Mouse (Mus musculus): Measurements from ENCODE around the gene Thnsl2. TPM values are rescaled to one million over a fixed set of nuclear protein-coding genes. Genes with fewer than 3 reads are reported as not detected.

Thnsl2 gene
- polyA plus RNA-seq, 1 experiment from 2014 or later = 7.3 TPM

- DNase-seq (no peak), ATAC-seq (ENCODE audit: low read depth) (no peak)
- Histone ChIP-seq H3K4me3 (replicated peaks) (no peak overlapping the region), H3K27ac (no peak overlapping the region), H3K36me3 (no peaks in the 10 kb centered on the region), H3K9me3 (replicated peaks) (no peaks in the 10 kb centered on the region), H3K4me2 (no peak overlapping the region), H3K27me3 (no peaks in the 10 kb centered on the region), H3K4me1 (replicated peaks) (no peaks in the 10 kb centered on the region), H3K9ac (no peak overlapping the region)
- 64% methylated on average over 4 of the region's 4 CpGs for WGBS (ENCODE audit: insufficient replicate concordance)
These were observed 54.5 kb downstream of the Thnsl2 start for GRCm38 (mm10) chr6:71089735-71090134.

- Histone ChIP-seq H3K27ac (no peak overlapping the region), H3K9ac (no peak overlapping the region), H3K27me3 (no peaks in the 10 kb centered on the region), H3K36me3 (no peaks in the 10 kb centered on the region), H3K9me3 (replicated peaks) (no peaks in the 10 kb centered on the region), H3K4me1 (replicated peaks) (no peaks in the 10 kb centered on the region), H3K4me2 (no peak overlapping the region), H3K4me3 (replicated peaks) (no peak overlapping the region)
- DNase-seq = no peak
- ATAC-seq (ENCODE audit: low read depth) = no peak
- WGBS (ENCODE audit: insufficient replicate concordance) = 40% methylated on average over 4 of the region's 4 CpGs
These were observed 55.2 kb downstream of the Thnsl2 start for GRCm38 (mm10) chr6:71088992-71089391.

- Histone ChIP-seq H3K4me1 (replicated peaks) (no peaks in the 10 kb centered on the region), H3K9me3 (replicated peaks) (no peaks in the 10 kb centered on the region), H3K36me3 (no peaks in the 10 kb centered on the region), H3K27ac (no peak overlapping the region), H3K4me3 (replicated peaks) (no peak overlapping the region), H3K9ac (no peak overlapping the region), H3K27me3 (no peaks in the 10 kb centered on the region), H3K4me2 (no peak overlapping the region)
- DNase-seq = no peak
- no peak for ATAC-seq (ENCODE audit: low read depth)
- 60% methylated on average over 7 of the region's 7 CpGs for WGBS (ENCODE audit: insufficient replicate concordance)
These were observed 60.8 kb downstream of the Thnsl2 start for GRCm38 (mm10) chr6:71083441-71083840.

GRCm38 (mm10) chr6:71082084-71082483 lies 62.2 kb downstream of the Thnsl2 start:
- Histone ChIP-seq H3K27ac (no peak overlapping the region), H3K4me2 (no peak overlapping the region), H3K27me3 (no peaks in the 10 kb centered on the region), H3K4me3 (replicated peaks) (no peak overlapping the region), H3K9me3 (replicated peaks) (no peaks in the 10 kb centered on the region), H3K4me1 (replicated peaks) (no peaks in the 10 kb centered on the region), H3K36me3 (no peaks in the 10 kb centered on the region), H3K9ac (no peak overlapping the region)
- 68% methylated on average over 11 of the region's 11 CpGs for WGBS (ENCODE audit: insufficient replicate concordance)
- no peak for DNase-seq
- ATAC-seq (ENCODE audit: low read depth) = no peak

GRCm38 (mm10) chr6:71081230-71081629 lies 63.0 kb downstream of the Thnsl2 start:
- H3K9ac ChIP-seq = no peak overlapping the region
- no peaks in the 10 kb centered on the region for H3K27me3 ChIP-seq
- no peaks in the 10 kb centered on the region for H3K4me1 ChIP-seq (replicated peaks)
- H3K4me3 ChIP-seq (replicated peaks) = no peak overlapping the region
- H3K4me2 ChIP-seq = no peak overlapping the region
- ATAC-seq (ENCODE audit: low read depth) = no peak
- H3K36me3 ChIP-seq = no peaks in the 10 kb centered on the region
- WGBS (ENCODE audit: insufficient replicate concordance) = 61% methylated on average over 6 of the region's 6 CpGs
- DNase-seq = no peak
- H3K9me3 ChIP-seq (replicated peaks) = no peaks in the 10 kb centered on the region
- H3K27ac ChIP-seq = no peak overlapping the region

Other genes starting within 250 kb of the Thnsl2 start
- gene Tex37, start 225.5 kb downstream of the Thnsl2 start, polyA plus RNA-seq (2015; fragmentation: Nextera tagmentation; extraction: Ambion mirVana) = not detected in 2 replicates
- gene Foxi3, start 187.9 kb downstream of the Thnsl2 start, polyA plus RNA-seq (2015; fragmentation: Nextera tagmentation; extraction: Ambion mirVana) = not detected in 2 replicates
- 221 and 251 TPM in 2 replicates for gene Fabp1, start 55.4 kb upstream of the Thnsl2 start, polyA plus RNA-seq (2015; fragmentation: Nextera tagmentation; extraction: Ambion mirVana)
- gene Krcc1, start 127.2 kb upstream of the Thnsl2 start, polyA plus RNA-seq (2015; fragmentation: Nextera tagmentation; extraction: Ambion mirVana) = 24.0 and 27.8 TPM in 2 replicates
- gene Smyd1, start 177.8 kb upstream of the Thnsl2 start, polyA plus RNA-seq (2015; fragmentation: Nextera tagmentation; extraction: Ambion mirVana) = 0.20 and 0.27 TPM in 2 replicates
- gene Cd8b1, start 178.3 kb upstream of the Thnsl2 start, polyA plus RNA-seq (2015; fragmentation: Nextera tagmentation; extraction: Ambion mirVana) = not detected in 2 replicates
- not detected in 2 replicates for gene Cd8a, start 229.0 kb upstream of the Thnsl2 start, polyA plus RNA-seq (2015; fragmentation: Nextera tagmentation; extraction: Ambion mirVana)

All from liver, embryonic 13.5 days (tissue).